Mouse (Mus musculus) gastrocnemius, adult 8-10 months (tissue): ENCODE measurements around the gene Klc1. TPM values are rescaled to one million over a fixed set of nuclear protein-coding genes. Genes with fewer than 3 reads are reported as not detected.

Source experiments
- DNase-seq, 2 experiments: peaks; one replicate each; pipeline ENCODE4 v3.0.0; 2022; ENCODE audit warnings: low spot score in 2 of 2
- total RNA-seq, 4 experiments: library from RNA; stranded (reverse); gene quantifications; 2 replicates each; pipeline ENCODE4 v1.2.4; 2022

Gene Klc1
- total RNA-seq, 4 experiments from 2014 or later: 47.9 to 62.7 (median 50.9) TPM

- peak in 1 of 2 experiments; percentile 25 for DNase-seq
These were observed 54.6 kb downstream of the Klc1 start for GRCm38 (mm10) chr12:111813111-111813765.

GRCm38 (mm10) chr12:111813766-111814617, 55.3 kb downstream of the Klc1 start, which contains the start of the genes Xrcc3 and Zfyve21:
Xrcc3 (minus strand) TSS chr12:111813873.
Zfyve21 (plus strand) TSS chr12:111814170.
- DNase-seq: peak; percentile 96 to 97

- DNase-seq: no peak
These were observed 56.4 kb downstream of the Klc1 start for GRCm38 (mm10) chr12:111814769-111815762.

GRCm38 (mm10) chr12:111816528-111816927, 57.9 kb downstream of the Klc1 start:
- DNase-seq: peak in 1 of 2 experiments; percentile 42

GRCm38 (mm10) chr12:111816967-111817366, 58.3 kb downstream of the Klc1 start:
- no peak for DNase-seq

GRCm38 (mm10) chr12:111817991-111818390, 59.3 kb downstream of the Klc1 start:
- DNase-seq: no peak

- no peak for DNase-seq
These were observed 61.3 kb downstream of the Klc1 start for GRCm38 (mm10) chr12:111819936-111820335.

- no peak for DNase-seq
These were observed 62.1 kb downstream of the Klc1 start for GRCm38 (mm10) chr12:111820708-111821107.

GRCm38 (mm10) chr12:111821931-111822330, 63.3 kb downstream of the Klc1 start:
- DNase-seq: no peak

- no peak for DNase-seq
These were observed 68.9 kb downstream of the Klc1 start for GRCm38 (mm10) chr12:111827556-111827955.

GRCm38 (mm10) chr12:111829447-111829846, 70.8 kb downstream of the Klc1 start:
- no peak for DNase-seq

- no peak for DNase-seq
These were observed 71.3 kb downstream of the Klc1 start for GRCm38 (mm10) chr12:111829954-111830353.

- DNase-seq: no peak
These were observed 71.7 kb downstream of the Klc1 start for GRCm38 (mm10) chr12:111830375-111830774.

- no peak for DNase-seq
These were observed 74.0 kb downstream of the Klc1 start for GRCm38 (mm10) chr12:111832643-111833042.

- DNase-seq: no peak
These were observed 74.8 kb downstream of the Klc1 start for GRCm38 (mm10) chr12:111833457-111833856.

- no peak for DNase-seq
These were observed 84.2 kb downstream of the Klc1 start for GRCm38 (mm10) chr12:111842565-111843433.

GRCm38 (mm10) chr12:111843470-111843869, 84.8 kb downstream of the Klc1 start:
- no peak for DNase-seq

GRCm38 (mm10) chr12:111845953-111846352, 87.3 kb downstream of the Klc1 start:
- DNase-seq: no peak

- DNase-seq: no peak
These were observed 88.2 kb downstream of the Klc1 start for GRCm38 (mm10) chr12:111846815-111847214.

GRCm38 (mm10) chr12:111848300-111848798, 89.7 kb downstream of the Klc1 start:
- no peak for DNase-seq
